Comparison of ENCODE assay signal across 16 mouse cellular contexts in genomic region chr19:42230986-42231385, GRCm38 (mm10). TPM values are rescaled to one million over a fixed set of nuclear protein-coding genes. Genes with fewer than 3 reads are reported as not detected.
DNase-seq lines count a peak whose midpoint lies in the region; ATAC-seq and TF ChIP-seq lines count a peak whose summit lies in the region.
"Had no signal": no experiment of that assay in that cellular context is flagged by ENCODE, and none has a peak within 500 bp of the region (broad histone marks: within the 10 kb centered on the region; RNA-seq: fewer than 3 reads in every experiment).

No protein-coding gene starts in this region.

- H3K4me3 ChIP-seq in gastrocnemius, adult 2 months = no peak overlapping the region
- H3K4me3 ChIP-seq in midbrain, embryonic 16.5 days (ENCODE audit: low read depth, low read length) = no peak overlapping the region
- H3K4me3 ChIP-seq: heart, adult 2 months; neural tube, embryonic 12.5 days had no signal

- no peak overlapping the region for H3K9ac ChIP-seq in midbrain, embryonic 16.5 days (ENCODE audit: low read depth, low read length)
- H3K9ac ChIP-seq: lung, embryonic 14.5 days; neural tube, embryonic 12.5 days had no signal

- H3K27ac ChIP-seq in gastrocnemius, adult 2 months = no peak overlapping the region
- no peak overlapping the region for H3K27ac ChIP-seq in midbrain, embryonic 16.5 days (ENCODE audit: low read length)
- H3K27ac ChIP-seq: heart, adult 2 months; neural tube, embryonic 12.5 days had no signal

- peaks cover 6% of the 10 kb centered on the region for H3K4me1 ChIP-seq in midbrain, embryonic 16.5 days (ENCODE audit: control insufficient read depth, insufficient read depth, low read length)

- H3K4me2 ChIP-seq in midbrain, embryonic 16.5 days (ENCODE audit: low read length) = no peak overlapping the region
- H3K4me2 ChIP-seq: lung, embryonic 14.5 days; neural tube, embryonic 12.5 days had no signal

- no peaks in the 10 kb centered on the region for H3K36me3 ChIP-seq in midbrain, embryonic 16.5 days (ENCODE audit: control insufficient read depth, insufficient read depth, low read length)
- H3K36me3 ChIP-seq: neural tube, embryonic 12.5 days had no signal

- no peak for TF ChIP-seq CTCF in gastrocnemius, adult 2 months (IDR thresholded peaks at IDR 0.05)

- peak; percentile 44 for DNase-seq in cerebellum, adult 11 months
- DNase-seq in lung, postnatal 36 days = peak; percentile 5
- DNase-seq in lung, postnatal 14 days = no peak
- DNase-seq in gastrocnemius, adult 2 months = peak; percentile 62
- DNase-seq in ovary, postnatal 36 days (ENCODE audit: low spot score) = peak; percentile 15
- DNase-seq: adrenal gland, postnatal 14 days; heart, adult 2 months; heart, postnatal 10 days; lung, embryonic 14.5 days had no signal

- no peaks in the 10 kb centered on the region for H3K27me3 ChIP-seq in midbrain, embryonic 16.5 days (ENCODE audit: control insufficient read depth, insufficient read depth, low read depth, low read length)
- H3K27me3 ChIP-seq: neural tube, embryonic 12.5 days had no signal

- H3K9me3 ChIP-seq in midbrain, embryonic 16.5 days (replicated peaks; ENCODE audit: control insufficient read depth, low read length, poor library complexity, severe bottlenecking) = no peaks in the 10 kb centered on the region
- H3K9me3 ChIP-seq: neural tube, embryonic 12.5 days had no signal

- ATAC-seq in cerebellum, adult (ENCODE audit: insufficient number of reproducible peaks, low FRiP score, low TSS enrichment) = no peak
- no peak for ATAC-seq in midbrain, embryonic 16.5 days
- ATAC-seq in frontal cortex, adult (ENCODE audit: low TSS enrichment) = no peak
- ATAC-seq: hindbrain, embryonic 16.5 days had no signal

- WGBS in midbrain, embryonic 16.5 days = 93% methylated on average over 13 of the region's 13 CpGs

- intact Hi-C loops in gastrocnemius, adult 2 months (cut with DNase I) = no loop called here

RNA-seq across cellular contexts. Expression of gene Golga7b, which starts 16.4 kb away (rescaled TPM):
- total RNA-seq in gastrocnemius, adult 2 months (2021) = 1 to 10 TPM; 2.3 to 2.4 TPM
- polyA plus RNA-seq in midbrain, embryonic 16.5 days (2015; fragmentation: Nextera tagmentation; extraction: Ambion mirVana) = 61.4 and 72.2 TPM in 2 replicates
- total RNA-seq: megakaryocyte progenitor cell, adult 5-6 weeks had no signal
- polyA plus RNA-seq: liver, embryonic 11.5 days; lung, embryonic 14.5 days had no signal

RNA-seq across cellular contexts. Expression of gene Sfrp5, which starts 28.9 kb away (rescaled TPM):
- 1 to 10 TPM; 4.2 to 5.6 TPM for total RNA-seq in gastrocnemius, adult 2 months (2021)
- 1.4 and 2.1 TPM in 2 replicates for polyA plus RNA-seq in midbrain, embryonic 16.5 days (2015; fragmentation: Nextera tagmentation; extraction: Ambion mirVana)
- total RNA-seq: megakaryocyte progenitor cell, adult 5-6 weeks had no signal
